Mouse (Mus musculus): ENCODE data around the gene Atp13a4. TPM values are rescaled to one million over a fixed set of nuclear protein-coding genes. Genes with fewer than 3 reads are reported as not detected.
A peak's percentile ranks its signal among the peaks of the same experiment; 100 is the strongest.

Gene Atp13a4
- polyA plus RNA-seq, 1 experiment from 2014 or later: 1.5 TPM

DNA sequence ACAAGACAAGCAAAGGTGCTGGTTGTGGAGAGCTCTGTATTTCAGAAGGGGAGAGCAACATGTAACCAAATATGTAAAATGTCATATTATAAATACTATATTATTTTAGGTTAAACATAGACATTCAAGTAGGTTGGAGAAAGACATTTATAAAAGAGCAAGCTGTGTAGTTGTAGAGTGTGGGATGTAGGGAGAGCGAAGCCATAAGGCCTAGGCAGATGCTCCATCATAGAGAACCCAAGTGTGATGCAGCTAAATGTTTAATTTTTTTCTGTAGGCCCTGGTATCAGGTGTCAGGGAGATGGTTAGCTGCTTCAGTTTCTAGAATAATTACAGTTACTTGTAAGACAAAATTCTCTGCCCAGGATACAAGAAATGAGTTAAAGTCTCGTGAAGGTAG lies 87.8 kb downstream of the Atp13a4 start:
- no peak overlapping the region for H3K4me2 ChIP-seq
- no peak overlapping the region for H3K4me3 ChIP-seq
- H3K27me3 ChIP-seq (replicated peaks): no peaks in the 10 kb centered on the region
- H3K9me3 ChIP-seq: no peaks in the 10 kb centered on the region
- no peak for ATAC-seq (replicated peaks)
- H3K4me1 ChIP-seq: no peaks in the 10 kb centered on the region
- no peak overlapping the region for H3K9ac ChIP-seq
- WGBS: 89% methylated on average over 2 of the region's 2 CpGs
- no peak overlapping the region for H3K27ac ChIP-seq
- no peaks in the 10 kb centered on the region for H3K36me3 ChIP-seq (replicated peaks)

DNA sequence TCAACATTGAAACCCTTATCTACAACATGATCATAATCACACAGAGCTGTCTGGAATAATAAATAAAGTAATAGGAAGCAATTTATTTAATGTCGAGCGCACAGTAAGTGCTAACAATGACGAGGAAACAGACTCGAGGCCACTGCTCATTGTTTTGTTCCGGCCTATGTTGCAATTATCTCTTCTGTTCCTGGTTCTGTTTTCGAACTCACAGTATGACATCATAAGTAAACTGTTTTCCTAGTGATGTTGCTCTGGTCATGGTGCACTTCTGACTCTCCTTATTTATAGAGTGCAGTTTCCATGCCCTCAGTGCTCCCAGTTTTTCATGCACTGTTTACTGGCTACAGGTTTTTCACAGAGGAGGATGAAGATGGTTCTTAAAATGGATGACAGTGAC lies 91.4 kb downstream of the Atp13a4 start:
- H3K27ac ChIP-seq: no peak overlapping the region

DNA sequence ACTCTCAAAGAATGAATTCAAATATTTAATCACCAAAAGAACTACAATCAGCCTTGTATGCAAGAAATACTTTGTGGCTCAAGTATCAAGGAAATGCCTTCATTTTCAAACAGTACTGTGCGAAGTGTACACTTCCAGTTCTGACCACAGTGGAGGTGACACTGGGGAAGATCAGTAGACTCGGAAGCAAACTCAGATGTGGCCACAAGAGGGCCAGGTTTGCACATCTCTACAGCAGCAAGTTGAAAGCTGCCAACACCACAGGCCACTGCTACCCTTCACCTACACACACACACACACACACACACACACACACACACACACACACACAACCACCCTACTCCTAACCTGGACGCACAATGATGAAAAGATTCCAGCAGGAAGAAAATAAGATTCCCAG lies 93.0 kb downstream of the Atp13a4 start:
- H3K27me3 ChIP-seq (replicated peaks): no peaks in the 10 kb centered on the region
- no peak overlapping the region for H3K4me2 ChIP-seq
- H3K9ac ChIP-seq: no peak overlapping the region
- H3K36me3 ChIP-seq (replicated peaks): no peaks in the 10 kb centered on the region
- no peak overlapping the region for H3K4me3 ChIP-seq
- H3K4me1 ChIP-seq: no peaks in the 10 kb centered on the region
- ATAC-seq (replicated peaks): no peak
- 57% methylated on average over 3 of the region's 3 CpGs for WGBS
- no peaks in the 10 kb centered on the region for H3K9me3 ChIP-seq
- H3K27ac ChIP-seq: no peak overlapping the region

More for the DNA sequence above, 91.4 kb downstream of the Atp13a4 start:
- Histone ChIP-seq H3K4me1 (no peaks in the 10 kb centered on the region), H3K4me3 (no peak overlapping the region), H3K36me3 (replicated peaks) (no peaks in the 10 kb centered on the region), H3K4me2 (no peak overlapping the region), H3K9ac (no peak overlapping the region), H3K9me3 (no peaks in the 10 kb centered on the region), H3K27me3 (replicated peaks) (no peaks in the 10 kb centered on the region)
- no peak for ATAC-seq (replicated peaks)
- 72% methylated on average over 6 of the region's 6 CpGs for WGBS

DNA sequence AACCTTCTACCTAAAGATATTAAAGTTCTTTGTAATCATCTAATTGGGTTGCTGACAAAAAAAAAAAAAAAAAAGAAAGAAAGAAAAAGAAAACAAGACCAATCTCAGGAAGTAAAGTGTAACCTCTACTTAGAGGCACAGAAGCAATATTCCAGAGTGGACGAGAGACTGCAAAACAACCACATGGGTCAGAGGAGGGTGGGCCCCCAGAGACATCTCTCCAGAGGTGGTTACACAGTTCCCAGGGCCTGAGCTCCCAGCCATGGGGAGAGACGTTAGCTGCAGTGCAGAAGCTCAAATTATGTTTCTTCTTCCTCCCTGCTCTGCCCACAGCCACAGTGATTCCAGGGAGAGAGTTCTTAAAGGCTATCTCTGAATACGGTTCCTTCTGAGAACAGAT lies 102.5 kb downstream of the Atp13a4 start:
- 43% methylated on average over 3 of the region's 3 CpGs for WGBS
- Histone ChIP-seq H3K4me2 (no peak overlapping the region), H3K9ac (no peak overlapping the region), H3K36me3 (replicated peaks) (no peaks in the 10 kb centered on the region), H3K4me1 (peaks cover 10% of the 10 kb centered on the region), H3K27ac (peak overlapping the region; percentile 20; the same call in 1 of the 2 replicates), H3K27me3 (replicated peaks) (no peaks in the 10 kb centered on the region), H3K4me3 (no peak overlapping the region), H3K9me3 (no peaks in the 10 kb centered on the region)
- ATAC-seq (replicated peaks): no peak

DNA sequence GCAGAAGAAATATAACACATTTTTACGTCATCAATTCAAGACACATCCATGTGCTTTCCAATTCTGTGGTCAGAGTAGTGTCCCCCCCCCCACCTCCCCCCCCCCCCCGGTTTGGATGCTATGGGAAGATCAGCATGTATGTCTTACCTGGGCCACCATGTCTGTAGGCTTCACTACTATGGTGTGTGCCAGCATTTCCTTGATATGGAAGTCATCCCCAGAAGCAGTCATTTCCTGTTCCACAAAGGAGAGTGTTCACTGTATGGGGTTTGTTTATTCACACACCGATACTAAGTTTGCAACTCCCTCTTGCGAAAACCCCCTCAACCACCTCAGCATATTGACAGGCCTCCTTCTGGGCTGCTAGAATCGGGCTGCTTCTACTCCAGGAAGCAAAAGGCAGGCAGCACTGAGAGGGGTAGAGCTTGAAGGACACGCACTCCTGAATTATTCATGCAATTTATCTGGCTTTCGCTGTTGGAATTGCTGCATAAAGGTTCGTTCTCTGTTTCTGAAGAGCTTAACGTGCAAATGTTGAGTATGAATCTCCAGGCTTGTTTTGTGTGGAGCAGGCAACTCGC lies 103.2 kb downstream of the Atp13a4 start:
- peak; percentile 58 for ATAC-seq (replicated peaks)
- H3K4me2 ChIP-seq: peak overlapping the region; percentile 7; the same call in 1 of the 2 replicates
- no peaks in the 10 kb centered on the region for H3K9me3 ChIP-seq
- H3K27ac ChIP-seq: peak overlapping the region; percentile 39; the same call in 1 of the 2 replicates
- H3K9ac ChIP-seq: no peak overlapping the region
- no peak overlapping the region for H3K4me3 ChIP-seq
- no peaks in the 10 kb centered on the region for H3K27me3 ChIP-seq (replicated peaks)
- 36% methylated on average over 9 of the region's 10 CpGs for WGBS
- H3K4me1 ChIP-seq: peaks cover 10% of the 10 kb centered on the region
- no peaks in the 10 kb centered on the region for H3K36me3 ChIP-seq (replicated peaks)

DNA sequence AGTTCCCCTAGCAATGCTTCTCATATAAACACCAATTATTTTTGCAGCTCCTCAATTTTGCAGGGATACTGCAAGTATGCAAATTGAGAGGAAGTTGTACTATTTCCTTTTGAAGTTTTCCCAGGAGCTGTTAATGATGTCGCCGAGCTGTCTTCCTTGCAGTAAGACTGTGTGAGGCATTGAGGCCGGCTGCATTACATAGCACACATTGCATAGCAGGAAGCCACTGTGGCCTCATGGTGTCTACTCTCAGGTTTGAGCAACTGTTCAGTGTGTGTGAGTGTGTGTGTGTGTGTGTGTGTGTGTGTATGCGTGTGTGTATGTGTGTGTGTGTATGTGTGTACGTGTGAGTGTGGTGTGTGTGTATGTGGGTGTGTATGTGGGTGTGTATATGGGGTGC lies 106.6 kb downstream of the Atp13a4 start:
- no peak overlapping the region for H3K4me2 ChIP-seq
- peak; percentile 70 for ATAC-seq (replicated peaks)
- H3K4me3 ChIP-seq: no peak overlapping the region
- H3K4me1 ChIP-seq: peaks cover 13% of the 10 kb centered on the region
- H3K27ac ChIP-seq: no peak overlapping the region
- H3K27me3 ChIP-seq (replicated peaks): no peaks in the 10 kb centered on the region
- H3K36me3 ChIP-seq (replicated peaks): no peaks in the 10 kb centered on the region
- WGBS: 82% methylated on average over 5 of the region's 5 CpGs
- H3K9me3 ChIP-seq: no peaks in the 10 kb centered on the region
- H3K9ac ChIP-seq: no peak overlapping the region

GRCm38 (mm10) chr16:29435746-29436145 lies 108.9 kb downstream of the Atp13a4 start:
- H3K27me3 ChIP-seq (replicated peaks): no peaks in the 10 kb centered on the region
- H3K4me3 ChIP-seq: no peak overlapping the region
- WGBS: 78% methylated on average over 6 of the region's 6 CpGs
- no peak for ATAC-seq (replicated peaks)
- H3K4me1 ChIP-seq: 0 out of 2 replicates have a peak, but pooled peaks cover 3% of the 10 kb centered on the region
- no peaks in the 10 kb centered on the region for H3K9me3 ChIP-seq
- no peak overlapping the region for H3K9ac ChIP-seq
- H3K4me2 ChIP-seq: no peak overlapping the region
- H3K36me3 ChIP-seq (replicated peaks): no peaks in the 10 kb centered on the region
- H3K27ac ChIP-seq: no peak overlapping the region

DNA sequence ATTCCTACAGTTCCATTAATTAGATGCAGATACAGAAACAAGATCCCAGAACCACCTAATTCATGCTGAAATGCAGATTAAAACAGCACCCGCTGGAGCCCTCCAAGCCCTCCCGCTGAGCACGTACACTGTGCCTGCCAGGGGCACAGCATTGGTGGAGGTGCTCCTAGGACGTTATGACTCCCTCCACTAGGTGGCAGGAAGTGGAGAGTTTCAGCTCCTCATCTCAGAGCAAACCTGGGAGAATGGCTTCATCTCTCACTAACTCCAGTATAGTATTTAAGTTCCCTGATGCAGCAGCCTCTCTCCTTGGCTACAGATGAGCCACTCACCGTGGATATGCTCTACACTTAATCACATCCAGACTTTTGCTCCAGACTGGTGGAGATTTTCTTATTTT lies 110.0 kb downstream of the Atp13a4 start:
- Histone ChIP-seq H3K4me3 (no peak overlapping the region), H3K27ac (no peak overlapping the region), H3K9me3 (no peaks in the 10 kb centered on the region), H3K27me3 (replicated peaks) (no peaks in the 10 kb centered on the region), H3K9ac (no peak overlapping the region), H3K4me1 (0 out of 2 replicates have a peak, but pooled peaks cover 3% of the 10 kb centered on the region), H3K36me3 (replicated peaks) (no peaks in the 10 kb centered on the region), H3K4me2 (no peak overlapping the region)
- peak; percentile 72; the same call in 1 of the 2 replicates for ATAC-seq (replicated peaks)
- 14% methylated on average over 5 of the region's 5 CpGs for WGBS

GRCm38 (mm10) chr16:29414822-29415221 lies 129.8 kb downstream of the Atp13a4 start:
- no peak overlapping the region for H3K4me2 ChIP-seq
- 91% methylated on average over 6 of the region's 6 CpGs for WGBS
- no peak overlapping the region for H3K9ac ChIP-seq

GRCm38 (mm10) chr16:29407319-29407718 lies 137.3 kb downstream of the Atp13a4 start:
- no peak for ATAC-seq (replicated peaks)
- no peak overlapping the region for H3K27ac ChIP-seq
- H3K9me3 ChIP-seq: no peaks in the 10 kb centered on the region
- H3K36me3 ChIP-seq (replicated peaks): no peaks in the 10 kb centered on the region
- H3K4me1 ChIP-seq: no peaks in the 10 kb centered on the region
- no peak overlapping the region for H3K9ac ChIP-seq
- no peak overlapping the region for H3K4me2 ChIP-seq
- H3K4me3 ChIP-seq: no peak overlapping the region
- WGBS: 95% methylated on average over 10 of the region's 10 CpGs
- H3K27me3 ChIP-seq (replicated peaks): no peaks in the 10 kb centered on the region

More at GRCm38 (mm10) chr16:29414822-29415221, 129.8 kb downstream of the Atp13a4 start:
- Histone ChIP-seq H3K27me3 (replicated peaks) (no peaks in the 10 kb centered on the region), H3K27ac (no peak overlapping the region), H3K4me3 (no peak overlapping the region), H3K9me3 (no peaks in the 10 kb centered on the region), H3K36me3 (replicated peaks) (no peaks in the 10 kb centered on the region), H3K4me1 (no peaks in the 10 kb centered on the region)
- no peak for ATAC-seq (replicated peaks)

- no peak overlapping the region for H3K27ac ChIP-seq
- WGBS: 99% methylated on average over 2 of the region's 2 CpGs
- no peaks in the 10 kb centered on the region for H3K27me3 ChIP-seq (replicated peaks)
- no peak for ATAC-seq (replicated peaks)
- no peak overlapping the region for H3K4me2 ChIP-seq
- H3K9ac ChIP-seq: no peak overlapping the region
- H3K4me1 ChIP-seq: no peaks in the 10 kb centered on the region
- H3K4me3 ChIP-seq: no peak overlapping the region
- no peaks in the 10 kb centered on the region for H3K36me3 ChIP-seq (replicated peaks)
- H3K9me3 ChIP-seq: no peaks in the 10 kb centered on the region
Observed at GRCm38 (mm10) chr16:29399079-29399478, 145.6 kb downstream of the Atp13a4 start.

DNA sequence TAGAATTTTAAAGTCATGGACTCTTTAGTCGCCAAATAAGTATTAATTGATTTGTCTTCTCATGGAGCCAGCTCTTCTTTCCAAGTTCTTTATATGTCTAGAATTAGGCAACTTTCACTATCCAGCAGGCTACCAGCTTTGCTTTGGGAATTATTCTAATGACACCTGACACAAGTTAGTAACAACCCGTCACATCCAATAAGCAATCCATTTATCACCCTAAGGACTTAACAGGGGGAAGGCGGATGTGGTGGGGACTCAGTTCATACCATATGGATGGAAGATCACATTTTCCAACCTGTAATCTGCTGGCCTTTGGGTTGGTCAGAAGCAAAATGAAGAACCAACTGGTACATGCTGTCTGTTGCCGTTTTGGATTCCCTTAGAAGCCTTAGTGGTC lies 159.9 kb downstream of the Atp13a4 start:
- Histone ChIP-seq H3K27me3 (replicated peaks) (no peaks in the 10 kb centered on the region), H3K4me2 (no peak overlapping the region), H3K4me3 (no peak overlapping the region), H3K9me3 (no peaks in the 10 kb centered on the region), H3K36me3 (replicated peaks) (no peaks in the 10 kb centered on the region), H3K4me1 (no peaks in the 10 kb centered on the region), H3K9ac (no peak overlapping the region), H3K27ac (no peak overlapping the region)
- ATAC-seq (replicated peaks): no peak
- WGBS: 94% methylated on average over 4 of the region's 4 CpGs

DNA sequence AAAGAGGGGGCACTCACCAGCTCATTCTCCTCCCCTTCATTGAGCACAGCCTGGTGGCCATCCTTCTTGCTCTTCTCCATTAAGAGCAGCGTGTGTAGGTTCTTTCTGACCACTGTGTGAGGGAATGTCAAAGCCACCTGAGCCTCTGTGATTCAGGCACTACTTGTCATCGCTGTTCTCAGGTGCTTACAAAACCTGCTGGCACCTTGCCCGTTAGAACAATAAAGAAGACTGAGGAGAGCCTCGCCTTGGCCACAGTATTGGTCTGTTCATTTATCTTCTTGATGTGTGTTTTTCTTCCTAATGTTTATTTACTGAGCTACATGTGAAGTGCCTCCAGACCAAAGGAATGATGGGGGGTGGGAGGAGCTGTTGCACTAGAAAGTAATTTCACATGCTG lies 166.2 kb downstream of the Atp13a4 start, which contains the start of gene Atp13a5:
Atp13a5 (minus strand) TSS at position 275 of the 400 bp plus-strand sequence.
- Histone ChIP-seq H3K9ac (no peak within 1 kb of the TSS), H3K36me3 (replicated peaks) (no peaks in the 10 kb centered on the region), H3K27me3 (replicated peaks) (no peaks in the 10 kb centered on the region), H3K4me2 (no peak within 1 kb of the TSS), H3K4me3 (no peak within 1 kb of the TSS), H3K9me3 (no peaks in the 10 kb centered on the region), H3K27ac (no peak within 1 kb of the TSS), H3K4me1 (no peaks in the 10 kb centered on the region)
- WGBS: 81% methylated on average over 4 of the region's 4 CpGs
- ATAC-seq (replicated peaks): no peak

Data from midbrain, embryonic 15.5 days (tissue).